In the genomic region with DNA sequence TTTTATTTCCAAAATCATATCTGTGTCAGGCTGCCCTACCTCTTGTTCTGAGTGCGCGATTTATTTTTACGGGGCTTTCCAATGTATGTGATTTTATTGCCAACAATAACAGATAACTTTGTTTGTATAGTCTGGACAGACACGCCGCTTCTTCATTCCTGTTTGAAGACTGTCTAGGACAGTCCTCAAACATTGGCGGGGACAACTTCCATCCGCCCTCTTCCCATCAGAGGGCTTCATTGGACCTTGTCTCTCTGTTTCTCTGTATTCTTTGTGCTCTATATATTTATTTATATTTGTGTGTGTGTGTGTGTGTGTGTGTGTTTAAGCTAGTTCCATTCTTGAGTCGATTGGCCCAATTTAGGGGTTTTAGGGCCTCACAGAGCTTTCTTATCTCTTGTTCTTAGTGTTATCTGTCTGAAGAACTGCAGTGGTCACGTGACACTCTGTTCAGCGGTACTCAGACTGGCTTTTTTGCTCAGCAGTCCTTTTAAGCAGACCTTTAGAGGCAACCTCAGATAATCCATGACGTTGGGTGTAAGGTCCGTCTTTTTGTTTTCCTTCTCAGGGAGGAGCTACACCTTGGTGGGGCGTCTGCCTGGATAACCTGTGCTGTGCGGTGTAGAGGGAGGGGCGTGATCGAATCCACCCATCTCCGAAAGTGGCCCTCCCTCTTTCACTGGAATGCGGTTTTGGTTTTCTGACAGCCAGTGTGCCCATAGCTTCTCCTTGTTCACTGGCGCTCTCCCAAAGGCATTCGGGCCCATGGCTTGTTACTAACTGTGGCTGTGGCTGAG, we compare ENCODE assay signal across 8 mouse cellular contexts. TPM values are rescaled to one million over a fixed set of nuclear protein-coding genes. Genes with fewer than 3 reads are reported as not detected.
DNase-seq lines count a peak whose midpoint lies in the region; ATAC-seq and TF ChIP-seq lines count a peak whose summit lies in the region.

No protein-coding gene starts in this region.

- 43% methylated on average over 20 of the region's 20 CpGs for WGBS in kidney, embryonic 14.5 days
- WGBS in forebrain, embryonic 14.5 days = 48% methylated on average over 20 of the region's 20 CpGs
- WGBS in liver, embryonic 14.5 days (ENCODE audit: insufficient replicate concordance) = 34% methylated on average over 20 of the region's 20 CpGs
- WGBS in neural tube, embryonic 15.5 days = 56% methylated on average over 20 of the region's 20 CpGs

- 0 out of 2 replicates have a peak, but pooled peaks have one; percentile 13 for TF ChIP-seq EP300 in liver, embryonic 14.5 days (IDR thresholded peaks at IDR 0.05; ENCODE audit: low read depth)

- no peaks in the 10 kb centered on the region for H3K27me3 ChIP-seq in kidney, embryonic 14.5 days (ENCODE audit: control insufficient read depth, insufficient read depth, low read length)
- no peaks in the 10 kb centered on the region for H3K27me3 ChIP-seq in forebrain, embryonic 14.5 days (replicated peaks; ENCODE audit: control insufficient read depth, insufficient read depth, low read length)
- no peaks in the 10 kb centered on the region for H3K27me3 ChIP-seq in liver, embryonic 14.5 days (ENCODE audit: control insufficient read depth, insufficient read depth, low read length)
- no peaks in the 10 kb centered on the region for H3K27me3 ChIP-seq in neural tube, embryonic 15.5 days (replicated peaks)

- no peak for DNase-seq in kidney, adult 18-20 months
- peak; percentile 30 for DNase-seq in forebrain, embryonic 14.5 days (ENCODE audit: low spot score)
- DNase-seq in liver, embryonic 14.5 days (ENCODE audit: low read depth in 3 of 3, low spot score in 3 of 3) = peak; percentile 48 to 59 (median 51)
- DNase-seq in left cerebral cortex, postnatal 25 days (ENCODE audit: low spot score in 2 of 2) = no peak
- no peak for DNase-seq in spleen, postnatal 36 days (ENCODE audit: low spot score in 2 of 2)
- DNase-seq in cerebellum, adult 11 months = no peak

- TF ChIP-seq CTCF in liver, embryonic 14.5 days (IDR thresholded peaks at IDR 0.05; ENCODE audit: low read depth) = no peak

- H3K27ac ChIP-seq in kidney, embryonic 14.5 days (ENCODE audit: low read depth, low read length) = no peak overlapping the region
- H3K27ac ChIP-seq in forebrain, embryonic 14.5 days (ENCODE audit: low read depth, low read length) = no peak overlapping the region
- no peak overlapping the region for H3K27ac ChIP-seq in liver, embryonic 14.5 days
- no peak overlapping the region for H3K27ac ChIP-seq in neural tube, embryonic 15.5 days (replicated peaks)

- no peak overlapping the region for H3K9ac ChIP-seq in kidney, embryonic 14.5 days (ENCODE audit: low read depth, low read length)
- H3K9ac ChIP-seq in forebrain, embryonic 14.5 days (ENCODE audit: low read length) = no peak overlapping the region
- no peak overlapping the region; the same call in 1 of the 2 replicates for H3K9ac ChIP-seq in liver, embryonic 14.5 days (replicated peaks)
- H3K9ac ChIP-seq in neural tube, embryonic 15.5 days (replicated peaks) = no peak overlapping the region

- H3K36me3 ChIP-seq in kidney, embryonic 14.5 days (ENCODE audit: control insufficient read depth, insufficient read depth, low read length) = no peaks in the 10 kb centered on the region
- H3K36me3 ChIP-seq in forebrain, embryonic 14.5 days (ENCODE audit: control insufficient read depth, insufficient read depth, low read length) = no peaks in the 10 kb centered on the region
- no peaks in the 10 kb centered on the region for H3K36me3 ChIP-seq in liver, embryonic 14.5 days (replicated peaks; ENCODE audit: control insufficient read depth, insufficient read depth, low read depth)
- H3K36me3 ChIP-seq in neural tube, embryonic 15.5 days = no peaks in the 10 kb centered on the region

- peak overlapping the region; percentile 14; the same call in 1 of the 2 replicates for H3K4me3 ChIP-seq in kidney, embryonic 14.5 days (ENCODE audit: low read length)
- no peak overlapping the region for H3K4me3 ChIP-seq in forebrain, embryonic 14.5 days (ENCODE audit: low read depth, low read length)
- peak overlapping the region; percentile 38 to 60 for H3K4me3 ChIP-seq in liver, embryonic 14.5 days (ENCODE audit: insufficient read depth in 1 of 2, low read depth in 2 of 2, low read length in 2 of 2)
- 0 out of 2 replicates have a peak overlapping the region, but pooled peaks have one; percentile 8 for H3K4me3 ChIP-seq in neural tube, embryonic 15.5 days (replicated peaks)

- H3K9me3 ChIP-seq in kidney, embryonic 14.5 days (ENCODE audit: control insufficient read depth, low read length) = no peaks in the 10 kb centered on the region
- no peaks in the 10 kb centered on the region for H3K9me3 ChIP-seq in forebrain, embryonic 14.5 days (replicated peaks; ENCODE audit: control insufficient read depth, low read length)
- no peaks in the 10 kb centered on the region for H3K9me3 ChIP-seq in liver, embryonic 14.5 days (ENCODE audit: control insufficient read depth, low read length)
- no peaks in the 10 kb centered on the region for H3K9me3 ChIP-seq in neural tube, embryonic 15.5 days (replicated peaks)

- no peak for ATAC-seq in kidney, embryonic 14.5 days (ENCODE audit: low FRiP score, low TSS enrichment)
- no peak for ATAC-seq in forebrain, embryonic 14.5 days
- peak; percentile 82 for ATAC-seq in liver, embryonic 14.5 days (ENCODE audit: insufficient read depth)
- no peak for ATAC-seq in neural tube, embryonic 15.5 days (ENCODE audit: low FRiP score)

- no peaks in the 10 kb centered on the region for H3K4me1 ChIP-seq in kidney, embryonic 14.5 days (ENCODE audit: control insufficient read depth, insufficient read depth, low read length)
- H3K4me1 ChIP-seq in forebrain, embryonic 14.5 days (ENCODE audit: control insufficient read depth, insufficient read depth, low read length) = no peaks in the 10 kb centered on the region
- peaks cover 10 to 11% of the 10 kb centered on the region in 2 experiments for H3K4me1 ChIP-seq in liver, embryonic 14.5 days (replicated peaks; ENCODE audit: control insufficient read depth in 2 of 2, insufficient read depth in 2 of 2, low read length in 1 of 2)
- H3K4me1 ChIP-seq in neural tube, embryonic 15.5 days = peaks cover 10% of the 10 kb centered on the region

- intact Hi-C loops in left cerebral cortex, postnatal 25 days (cut with DNase I) = no loop called here

- peak overlapping the region; percentile 30 for H3K4me2 ChIP-seq in kidney, embryonic 14.5 days (replicated peaks; ENCODE audit: low read depth, low read length)
- peak overlapping the region; percentile 18; the same call in 1 of the 2 replicates for H3K4me2 ChIP-seq in forebrain, embryonic 14.5 days (ENCODE audit: low read length)
- peak overlapping the region; percentile 60 for H3K4me2 ChIP-seq in liver, embryonic 14.5 days (ENCODE audit: low read depth)
- peak overlapping the region; percentile 35 for H3K4me2 ChIP-seq in neural tube, embryonic 15.5 days

RNA-seq across cellular contexts. Expression of gene Slco2a1, which starts 54.4 kb away (rescaled TPM):
- 1.1 and 4.0 TPM in 2 replicates for polyA plus RNA-seq in kidney, embryonic 14.5 days (2014; fragmentation: Nextera tagmentation; extraction: Ambion mirVana)
- 1.2 and 1.8 TPM in 2 replicates for polyA plus RNA-seq in forebrain, embryonic 14.5 days (2014; fragmentation: Nextera tagmentation; extraction: Ambion mirVana)
- 1.7 and 2.2 TPM in 2 replicates for polyA plus RNA-seq in liver, embryonic 14.5 days (2012; rRNA removed)
- polyA plus RNA-seq in liver, embryonic 14.5 days (2014; fragmentation: Nextera tagmentation; extraction: Ambion mirVana) = 3.3 and 5.7 TPM in 2 replicates
- 2.6 and 6.5 TPM in 2 replicates for polyA plus RNA-seq in neural tube, embryonic 15.5 days (2015; fragmentation: Nextera tagmentation; extraction: Ambion mirVana)
- 1 to 10 TPM; 1.3 TPM for total RNA-seq in left cerebral cortex, postnatal 25 days (2021)

Comparison
In these comparisons a context has a peak if more than half of its experiments do, and no peak if none do; other contexts are left out.
1. DNase-seq: peak in forebrain, embryonic 14.5 days (single experiment) and liver, embryonic 14.5 days (3 of 3); none in kidney, adult 18-20 months (single experiment), left cerebral cortex, postnatal 25 days (0 of 2), spleen, postnatal 36 days (0 of 2) and cerebellum, adult 11 months (single experiment).
2. Peak in every context shown above with its lines, with median percentiles within 50 percentile points of each other: H3K4me2 ChIP-seq.